Mouse (Mus musculus) left cerebral cortex, adult 9 months (tissue): Measurements from ENCODE around the gene Krtcap3.

Experiments
- DNase-seq, 2 experiments: peaks; one replicate each; pipeline ENCODE4 v3.0.0; 2022; ENCODE audit warnings: low spot score in 2 of 2

Gene Krtcap3

GRCm38 (mm10) chr5:31298486-31298885 is 47.0 kb downstream of the Krtcap3 start:
- no peak for DNase-seq

- no peak for DNase-seq
These were observed 50.4 kb downstream of the Krtcap3 start for GRCm38 (mm10) chr5:31301866-31302265.
